Mouse (Mus musculus): ENCODE measurements at regions not wholly inside any gene's neighbourhood (a gene's known extent, or its start where the extent isn't known, plus 50 kb on each side); places are given as distances from the start of the nearest gene placed in this dataset.

DNA sequence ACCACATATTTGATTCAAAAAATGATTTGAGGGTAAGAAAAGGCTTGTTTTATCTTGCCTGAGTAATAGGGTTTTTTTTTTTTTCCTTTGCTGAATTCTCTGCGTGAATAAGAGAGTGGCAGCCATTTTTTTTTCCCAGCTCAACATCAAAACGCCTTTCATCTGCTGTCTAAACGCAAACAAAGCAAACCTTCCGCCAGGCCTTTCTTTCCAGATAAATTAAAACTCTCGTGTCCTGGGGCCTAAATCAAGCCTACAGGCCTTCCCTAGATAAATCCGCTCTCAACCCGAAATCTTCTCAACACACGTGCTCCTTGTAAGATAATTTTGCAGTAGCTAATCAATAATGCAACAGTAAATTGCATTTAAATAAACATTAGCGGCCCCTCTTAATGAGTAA is 365.7 kb upstream of the Cypt12 start:
- TF ChIP-seq POLR2A (IDR thresholded peaks at IDR 0.05; ENCODE audit: insufficient read depth, low read depth, low read length) (no peak), CTCF (IDR thresholded peaks at IDR 0.05; ENCODE audit: insufficient read depth, low read depth, low read length) (no peak)

Measured in olfactory bulb, adult 2 months (tissue).